24 mouse cellular contexts compared by ENCODE assay signal in genomic region chr14:28409390-28409789, GRCm38 (mm10).
"Had no signal": no experiment of that assay in that cellular context is flagged by ENCODE, and none has a peak within 500 bp of the region (broad histone marks: within the 10 kb centered on the region; RNA-seq: fewer than 3 reads in every experiment).

No protein-coding gene starts in this region.

- H3K9ac ChIP-seq: limb, embryonic 13.5 days; liver, embryonic 12.5 days; liver, embryonic 15.5 days; midbrain, embryonic 13.5 days; neural tube, embryonic 13.5 days had no signal

- H3K9me3 ChIP-seq: limb, embryonic 10.5 days; limb, embryonic 13.5 days; liver, embryonic 12.5 days; liver, embryonic 15.5 days; midbrain, embryonic 10.5 days; midbrain, embryonic 13.5 days; neural tube, embryonic 13.5 days had no signal

- H3K27me3 ChIP-seq: limb, embryonic 13.5 days; liver, embryonic 12.5 days; liver, embryonic 15.5 days; megakaryocyte, embryonic 14.5 days; midbrain, embryonic 13.5 days had no signal

- ATAC-seq: hindbrain, postnatal 0 days; inflammation-experienced regulatory T-cells, adult 6 months; liver, embryonic 12.5 days; midbrain, embryonic 13.5 days; midbrain, embryonic 16.5 days had no signal

- H3K27ac ChIP-seq: layer of hippocampus, adult 2 months; limb, embryonic 10.5 days; liver, embryonic 12.5 days; liver, embryonic 15.5 days; midbrain, embryonic 10.5 days; midbrain, embryonic 13.5 days had no signal

- DNase-seq: kidney, adult 11 months; kidney, adult 9 months; kidney, postnatal 25 days; layer of hippocampus, adult 9-11 months; layer of hippocampus, postnatal 36 days; liver; right cerebral cortex, postnatal 14 days; right cerebral cortex, postnatal 4 days; thymus, adult 2 months; thymus, postnatal 14 days; thymus, postnatal 4 days had no signal

- H3K4me3 ChIP-seq: layer of hippocampus, adult 2 months; limb, embryonic 10.5 days; limb, embryonic 13.5 days; liver, embryonic 12.5 days; liver, embryonic 15.5 days; megakaryocyte, embryonic 14.5 days; midbrain, embryonic 10.5 days; midbrain, embryonic 13.5 days; myocyte; neural tube, embryonic 13.5 days had no signal

- H3K4me2 ChIP-seq: limb, embryonic 13.5 days; liver, embryonic 12.5 days; liver, embryonic 15.5 days; midbrain, embryonic 13.5 days; neural tube, embryonic 13.5 days had no signal

- H3K36me3 ChIP-seq: limb, embryonic 10.5 days; limb, embryonic 13.5 days; liver, embryonic 12.5 days; liver, embryonic 15.5 days; midbrain, embryonic 10.5 days; midbrain, embryonic 13.5 days; neural tube, embryonic 13.5 days had no signal

- H3K4me1 ChIP-seq: liver, embryonic 12.5 days; liver, embryonic 15.5 days; megakaryocyte, embryonic 14.5 days had no signal
